Mouse (Mus musculus): ENCODE measurements around the gene Tekt3. TPM values are rescaled to one million over a fixed set of nuclear protein-coding genes. Genes with fewer than 3 reads are reported as not detected.

Gene Tekt3
- polyA plus RNA-seq, 1 experiment from 2014 or later = not detected

DNA sequence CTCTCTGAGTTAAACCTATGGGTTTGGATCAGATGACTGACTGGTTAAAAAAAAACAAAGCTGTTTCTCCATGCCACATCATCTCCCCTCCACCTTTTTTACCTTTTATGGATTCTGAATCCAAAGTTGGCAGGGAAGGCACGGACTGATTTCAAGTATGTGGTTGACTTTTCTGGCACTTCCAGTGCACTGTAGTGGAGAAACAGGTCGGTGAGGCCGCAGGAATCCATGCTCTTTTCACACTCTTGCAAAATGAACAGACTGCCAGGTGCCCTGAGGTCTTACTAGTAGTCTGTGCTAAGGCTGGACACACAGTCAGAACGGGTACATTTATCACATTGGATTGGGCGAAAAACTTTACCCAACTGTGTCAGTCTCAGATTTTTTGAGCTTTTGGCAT is 80.9 kb downstream of the Tekt3 start:
- no peak for ATAC-seq (replicated peaks)

DNA sequence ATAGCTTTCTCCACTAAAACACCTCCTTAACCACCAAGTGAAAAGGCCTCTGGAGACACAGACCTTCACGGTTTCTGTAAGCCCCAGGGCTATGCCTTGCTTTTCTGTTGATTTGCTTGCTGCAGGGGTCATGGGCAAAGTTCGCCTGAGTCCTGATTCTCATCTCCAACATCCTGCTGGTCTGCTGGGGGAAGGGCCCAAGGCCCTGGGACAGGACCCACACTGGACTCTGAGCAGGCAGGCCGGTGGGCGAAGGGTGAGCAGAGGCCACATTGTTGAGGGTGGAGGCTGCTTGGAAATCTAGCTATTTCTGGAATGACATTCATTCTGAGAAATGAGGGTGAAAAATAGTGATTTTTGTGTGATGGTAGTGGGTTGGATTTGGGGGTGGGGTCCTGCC is 81.4 kb downstream of the Tekt3 start:
- no peak for ATAC-seq (replicated peaks)
- Histone ChIP-seq H3K4me1 (no peaks in the 10 kb centered on the region), H3K27me3 (replicated peaks) (no peaks in the 10 kb centered on the region), H3K9me3 (no peaks in the 10 kb centered on the region), H3K27ac (no peak overlapping the region), H3K9ac (no peak overlapping the region), H3K36me3 (replicated peaks) (no peaks in the 10 kb centered on the region), H3K4me3 (no peak overlapping the region), H3K4me2 (no peak overlapping the region)
- WGBS = 82% methylated on average over 4 of the region's 4 CpGs

More for the DNA sequence above, 80.9 kb downstream of the Tekt3 start:
- Histone ChIP-seq H3K4me2 (no peak overlapping the region), H3K9ac (no peak overlapping the region), H3K9me3 (no peaks in the 10 kb centered on the region), H3K4me1 (no peaks in the 10 kb centered on the region), H3K36me3 (replicated peaks) (no peaks in the 10 kb centered on the region), H3K4me3 (no peak overlapping the region), H3K27me3 (replicated peaks) (no peaks in the 10 kb centered on the region), H3K27ac (no peak overlapping the region)
- 91% methylated on average over 5 of the region's 5 CpGs for WGBS

DNA sequence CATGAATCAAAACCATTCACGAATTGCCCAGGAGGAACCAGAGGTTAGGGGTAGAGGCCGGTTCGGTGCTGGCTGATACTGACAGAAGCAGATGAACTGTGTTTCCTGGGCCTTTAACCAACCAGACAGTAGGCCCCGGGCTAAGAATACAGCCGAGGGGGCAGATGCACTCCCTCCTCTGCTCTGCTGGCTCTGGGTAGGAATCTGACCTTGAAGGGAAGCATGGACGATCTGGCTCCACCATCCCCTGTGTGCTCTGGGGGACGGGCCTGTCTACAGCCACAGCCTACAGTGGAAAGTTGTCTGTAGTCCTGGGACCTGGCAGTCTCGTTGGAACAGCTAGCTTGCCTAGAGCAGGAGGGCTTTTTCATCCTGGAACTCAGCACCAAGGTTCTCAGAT is 82.0 kb downstream of the Tekt3 start:
- Histone ChIP-seq H3K4me2 (no peak overlapping the region), H3K27me3 (replicated peaks) (no peaks in the 10 kb centered on the region), H3K36me3 (replicated peaks) (no peaks in the 10 kb centered on the region), H3K9me3 (no peaks in the 10 kb centered on the region), H3K4me3 (no peak overlapping the region), H3K4me1 (no peaks in the 10 kb centered on the region), H3K9ac (no peak overlapping the region), H3K27ac (no peak overlapping the region)
- ATAC-seq (replicated peaks) = no peak
- WGBS = 88% methylated on average over 8 of the region's 8 CpGs

Other genes with a start within 250 kb of the Tekt3 start
- gene Trim16, start 241.4 kb upstream of the Tekt3 start, polyA plus RNA-seq (2015; fragmentation: Nextera tagmentation; extraction: Ambion mirVana) = 6.2 and 6.8 TPM in 2 replicates
- 0.41 and 0.50 TPM in 2 replicates for gene Fbxw10, start 214.6 kb upstream of the Tekt3 start, polyA plus RNA-seq (2015; fragmentation: Nextera tagmentation; extraction: Ambion mirVana)
- 56.9 and 58.7 TPM in 2 replicates for gene Tvp23b, start 182.2 kb upstream of the Tekt3 start, polyA plus RNA-seq (2015; fragmentation: Nextera tagmentation; extraction: Ambion mirVana)
- gene Cdrt4, start 110.5 kb upstream of the Tekt3 start, polyA plus RNA-seq (2015; fragmentation: Nextera tagmentation; extraction: Ambion mirVana) = not detected in 2 replicates
- gene Pmp22, start 67.3 kb downstream of the Tekt3 start, polyA plus RNA-seq (2015; fragmentation: Nextera tagmentation; extraction: Ambion mirVana) = 24.3 and 33.7 TPM in 2 replicates